Mouse (Mus musculus): ENCODE results near the gene Cd300lf. TPM values are rescaled to one million over a fixed set of nuclear protein-coding genes. Genes with fewer than 3 reads are reported as not detected.

Cd300lf gene
- polyA plus RNA-seq, 1 experiment from 2014 or later: not detected

DNA sequence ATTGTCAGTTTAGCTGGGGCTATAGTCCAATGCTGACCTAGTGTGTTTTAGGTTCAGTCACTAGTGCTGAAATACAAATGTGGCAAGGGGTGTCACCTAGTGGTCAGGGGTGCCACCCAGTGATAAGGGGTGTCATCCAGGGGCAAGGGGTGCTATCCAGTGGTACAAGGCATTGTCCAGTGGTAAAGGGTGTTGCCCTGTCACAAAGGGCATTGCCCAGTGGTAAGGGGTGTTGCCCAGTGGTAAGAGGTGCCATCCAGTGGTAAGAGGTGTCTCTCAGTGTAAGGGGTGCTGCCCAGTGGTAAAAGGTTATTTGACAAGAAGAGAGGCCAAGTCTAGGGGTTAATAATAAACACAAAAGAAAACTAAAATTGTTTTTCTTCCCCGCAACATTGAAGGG, 56.4 kb downstream of the Cd300lf start:
- no peaks in the 10 kb centered on the region for H3K27me3 ChIP-seq (ENCODE audit: control insufficient read depth, insufficient read depth, low read length)
- H3K9me3 ChIP-seq (replicated peaks; ENCODE audit: control insufficient read depth, low read length): no peaks in the 10 kb centered on the region
- H3K27ac ChIP-seq (replicated peaks; ENCODE audit: low read depth, low read length): no peak overlapping the region
- DNase-seq (ENCODE audit: low spot score) (no peak), ATAC-seq (replicated peaks; ENCODE audit: insufficient number of reproducible peaks, low FRiP score, low TSS enrichment, low read depth) (no peak)
- H3K9ac ChIP-seq (replicated peaks; ENCODE audit: low read length): no peak overlapping the region
- no peaks in the 10 kb centered on the region for H3K4me1 ChIP-seq (ENCODE audit: control insufficient read depth, insufficient read depth, low read length)
- H3K4me2 ChIP-seq (ENCODE audit: low read depth, low read length): no peak overlapping the region
- 85% methylated on average over 1 of the region's 1 CpGs for WGBS
- H3K36me3 ChIP-seq (replicated peaks; ENCODE audit: control insufficient read depth, insufficient read depth, low read depth, low read length): no peaks in the 10 kb centered on the region
- no peak overlapping the region for H3K4me3 ChIP-seq (ENCODE audit: low read depth, low read length)

DNA sequence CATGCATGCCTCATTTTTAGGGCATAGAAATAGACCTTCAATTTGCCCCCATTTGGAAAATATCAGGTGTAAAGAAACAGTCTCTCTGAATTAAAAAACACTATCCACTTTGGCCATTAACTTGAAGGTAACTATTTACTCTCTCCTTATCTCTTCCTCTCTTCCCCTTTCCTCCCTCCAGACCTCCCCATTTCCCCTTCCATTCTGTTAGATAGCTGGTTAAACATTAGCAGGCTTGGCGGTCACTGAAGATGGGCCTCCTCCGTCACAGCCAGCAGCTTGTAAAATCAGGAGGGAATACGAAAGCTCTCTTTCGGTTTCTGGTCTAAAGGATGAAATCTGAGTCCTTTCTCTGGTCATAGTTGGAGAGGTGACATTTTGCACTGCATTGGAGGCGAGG, 57.9 kb downstream of the Cd300lf start:
- no peak overlapping the region for H3K4me2 ChIP-seq (ENCODE audit: low read depth, low read length)
- H3K4me1 ChIP-seq (ENCODE audit: control insufficient read depth, insufficient read depth, low read length): no peaks in the 10 kb centered on the region
- no peak overlapping the region for H3K4me3 ChIP-seq (ENCODE audit: low read depth, low read length)
- H3K27me3 ChIP-seq (ENCODE audit: control insufficient read depth, insufficient read depth, low read length): no peaks in the 10 kb centered on the region
- H3K27ac ChIP-seq (replicated peaks; ENCODE audit: low read depth, low read length): no peak overlapping the region
- H3K36me3 ChIP-seq (replicated peaks; ENCODE audit: control insufficient read depth, insufficient read depth, low read depth, low read length): no peaks in the 10 kb centered on the region
- WGBS: 70% methylated on average over 5 of the region's 5 CpGs
- DNase-seq (ENCODE audit: low spot score) (no peak), ATAC-seq (replicated peaks; ENCODE audit: insufficient number of reproducible peaks, low FRiP score, low TSS enrichment, low read depth) (no peak)
- H3K9me3 ChIP-seq (replicated peaks; ENCODE audit: control insufficient read depth, low read length): no peaks in the 10 kb centered on the region
- no peak overlapping the region for H3K9ac ChIP-seq (replicated peaks; ENCODE audit: low read length)

DNA sequence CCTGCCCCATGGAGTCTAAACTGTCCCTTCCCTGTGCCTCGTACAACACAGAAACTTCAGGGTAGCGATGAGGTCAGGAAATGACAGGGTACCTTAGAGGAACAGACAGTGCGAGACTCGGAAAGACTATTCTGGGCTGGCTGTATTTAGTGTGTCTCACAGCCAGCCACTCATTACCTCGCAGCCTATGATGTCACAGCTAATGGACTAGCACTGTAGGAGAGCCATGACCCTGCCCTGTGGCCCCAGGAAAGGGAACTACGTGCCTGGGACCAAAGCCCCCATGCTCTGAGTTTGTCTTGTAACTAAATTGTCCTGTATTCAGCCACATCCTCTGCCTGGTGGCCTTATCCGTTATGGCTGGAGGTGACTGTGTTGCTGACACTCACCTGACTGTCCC, 58.4 kb downstream of the Cd300lf start:
- no peak for ATAC-seq (replicated peaks; ENCODE audit: insufficient number of reproducible peaks, low FRiP score, low TSS enrichment, low read depth)
- H3K27ac ChIP-seq (replicated peaks; ENCODE audit: low read depth, low read length): no peak overlapping the region

DNA sequence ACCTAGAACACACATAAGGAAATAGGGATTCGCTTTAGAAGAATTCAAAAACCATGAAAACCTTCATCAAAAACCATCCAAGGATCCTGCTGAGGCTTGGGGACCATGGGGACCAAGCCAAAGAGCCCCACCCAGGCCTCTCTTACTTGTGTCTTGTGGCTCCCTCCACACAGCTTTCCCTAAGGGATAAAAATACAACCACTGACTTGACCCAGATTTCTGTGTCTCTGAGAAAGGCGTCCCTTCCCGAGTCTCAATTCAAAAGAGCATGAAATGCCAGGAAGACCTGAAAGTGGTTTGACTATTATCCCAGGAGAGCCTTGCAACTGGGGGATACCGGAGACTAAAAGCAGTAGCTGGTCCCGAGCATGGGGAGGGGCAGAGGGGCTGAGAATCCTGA, 60.8 kb downstream of the Cd300lf start:
- 64% methylated on average over 5 of the region's 5 CpGs for WGBS
- Histone ChIP-seq H3K4me2 (ENCODE audit: low read depth, low read length) (no peak overlapping the region), H3K9me3 (replicated peaks; ENCODE audit: control insufficient read depth, low read length) (no peaks in the 10 kb centered on the region), H3K9ac (replicated peaks; ENCODE audit: low read length) (no peak overlapping the region), H3K4me1 (ENCODE audit: control insufficient read depth, insufficient read depth, low read length) (no peaks in the 10 kb centered on the region), H3K27ac (replicated peaks; ENCODE audit: low read depth, low read length) (no peak overlapping the region), H3K27me3 (ENCODE audit: control insufficient read depth, insufficient read depth, low read length) (no peaks in the 10 kb centered on the region), H3K4me3 (ENCODE audit: low read depth, low read length) (no peak overlapping the region), H3K36me3 (replicated peaks; ENCODE audit: control insufficient read depth, insufficient read depth, low read depth, low read length) (no peaks in the 10 kb centered on the region)
- no peak for ATAC-seq (replicated peaks; ENCODE audit: insufficient number of reproducible peaks, low FRiP score, low TSS enrichment, low read depth)
- DNase-seq (ENCODE audit: low spot score): no peak

More for the DNA sequence above, 58.4 kb downstream of the Cd300lf start:
- no peak for DNase-seq (ENCODE audit: low spot score)
- H3K4me2 ChIP-seq (ENCODE audit: low read depth, low read length): no peak overlapping the region
- no peaks in the 10 kb centered on the region for H3K4me1 ChIP-seq (ENCODE audit: control insufficient read depth, insufficient read depth, low read length)
- 76% methylated on average over 7 of the region's 7 CpGs for WGBS
- H3K4me3 ChIP-seq (ENCODE audit: low read depth, low read length): no peak overlapping the region
- no peaks in the 10 kb centered on the region for H3K36me3 ChIP-seq (replicated peaks; ENCODE audit: control insufficient read depth, insufficient read depth, low read depth, low read length)
- no peak overlapping the region for H3K9ac ChIP-seq (replicated peaks; ENCODE audit: low read length)
- no peaks in the 10 kb centered on the region for H3K27me3 ChIP-seq (ENCODE audit: control insufficient read depth, insufficient read depth, low read length)
- no peaks in the 10 kb centered on the region for H3K9me3 ChIP-seq (replicated peaks; ENCODE audit: control insufficient read depth, low read length)

DNA sequence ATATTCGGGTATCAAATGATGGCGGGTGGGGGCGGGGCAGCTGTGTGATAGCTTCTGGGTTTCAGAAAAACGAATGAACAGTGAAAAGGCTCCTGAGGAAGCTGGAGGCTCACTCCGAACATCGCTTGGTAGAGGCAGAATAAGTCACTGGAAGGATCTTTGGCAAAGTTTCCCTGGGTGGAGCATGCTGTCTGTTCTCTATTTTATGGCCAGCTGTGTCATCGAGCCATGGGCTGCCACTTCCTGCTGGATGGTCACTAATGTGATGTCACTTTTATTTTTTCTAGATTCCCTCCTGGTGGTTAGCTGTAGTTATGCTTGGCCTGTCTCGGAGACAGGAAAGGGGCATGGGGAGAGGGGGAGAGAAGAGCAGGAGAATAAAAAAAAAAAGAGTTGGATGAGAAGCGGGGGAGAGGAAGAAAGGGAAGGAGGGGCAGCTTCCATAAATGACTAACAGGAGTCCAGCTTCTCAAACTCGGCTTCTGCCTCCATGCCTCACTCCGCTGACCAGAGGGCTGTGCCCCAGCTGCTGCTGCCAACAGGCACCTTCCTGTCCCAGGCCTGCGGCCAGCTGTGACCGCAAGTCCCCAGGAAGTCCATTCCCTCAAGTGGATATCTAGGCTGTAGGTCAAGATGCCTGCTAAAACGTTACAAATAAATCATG, 62.0 kb downstream of the Cd300lf start:
- Histone ChIP-seq H3K9me3 (replicated peaks; ENCODE audit: control insufficient read depth, low read length) (no peaks in the 10 kb centered on the region), H3K4me3 (ENCODE audit: low read depth, low read length) (no peak overlapping the region), H3K27ac (replicated peaks; ENCODE audit: low read depth, low read length) (no peak overlapping the region), H3K27me3 (ENCODE audit: control insufficient read depth, insufficient read depth, low read length) (no peaks in the 10 kb centered on the region), H3K4me1 (ENCODE audit: control insufficient read depth, insufficient read depth, low read length) (no peaks in the 10 kb centered on the region), H3K9ac (replicated peaks; ENCODE audit: low read length) (no peak overlapping the region), H3K4me2 (ENCODE audit: low read depth, low read length) (no peak overlapping the region; the same call in 1 of the 2 replicates), H3K36me3 (replicated peaks; ENCODE audit: control insufficient read depth, insufficient read depth, low read depth, low read length) (no peaks in the 10 kb centered on the region)
- ATAC-seq (replicated peaks; ENCODE audit: insufficient number of reproducible peaks, low FRiP score, low TSS enrichment, low read depth) (no peak), DNase-seq (ENCODE audit: low spot score) (peak; percentile 16)
- WGBS: 12% methylated on average over 14 of the region's 14 CpGs

DNA sequence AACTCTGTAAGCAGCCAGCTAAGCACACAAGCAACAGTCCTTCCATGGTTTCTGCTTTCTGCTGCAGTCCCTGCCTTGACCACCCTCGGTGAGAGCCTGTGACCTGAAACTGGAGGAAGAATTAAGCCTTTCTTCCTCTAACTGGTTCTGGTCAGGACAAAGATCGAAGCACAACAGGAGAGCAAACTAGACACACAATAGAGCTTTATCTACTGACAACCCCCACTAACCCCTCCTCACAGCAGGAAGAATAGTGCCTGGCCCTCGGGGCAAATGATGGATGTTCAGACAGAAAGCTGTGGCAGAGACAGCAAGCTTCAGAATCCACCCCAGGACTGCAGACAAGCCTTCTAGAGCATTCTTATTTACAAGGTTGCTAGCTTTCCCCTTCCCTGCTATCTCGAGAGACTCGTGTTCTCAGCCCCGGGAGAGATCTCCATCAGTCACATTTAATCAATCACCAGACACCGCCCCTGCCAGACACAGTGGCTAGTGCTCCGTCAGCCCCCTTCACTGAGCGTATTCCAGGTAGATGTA, 62.7 kb downstream of the Cd300lf start:
- 0 out of 2 replicates have a peak, but pooled peaks have one; percentile 37 for ATAC-seq (replicated peaks; ENCODE audit: insufficient number of reproducible peaks, low FRiP score, low TSS enrichment, low read depth)
- Histone ChIP-seq H3K27me3 (ENCODE audit: control insufficient read depth, insufficient read depth, low read length) (no peaks in the 10 kb centered on the region), H3K4me3 (ENCODE audit: low read depth, low read length) (no peak overlapping the region), H3K36me3 (replicated peaks; ENCODE audit: control insufficient read depth, insufficient read depth, low read depth, low read length) (no peaks in the 10 kb centered on the region), H3K9ac (replicated peaks; ENCODE audit: low read length) (no peak overlapping the region), H3K9me3 (replicated peaks; ENCODE audit: control insufficient read depth, low read length) (no peaks in the 10 kb centered on the region), H3K4me2 (ENCODE audit: low read depth, low read length) (no peak overlapping the region; the same call in 1 of the 2 replicates), H3K27ac (replicated peaks; ENCODE audit: low read depth, low read length) (no peak overlapping the region), H3K4me1 (ENCODE audit: control insufficient read depth, insufficient read depth, low read length) (no peaks in the 10 kb centered on the region)
- WGBS: 11% methylated on average over 9 of the region's 9 CpGs
- DNase-seq (ENCODE audit: low spot score): no peak

DNA sequence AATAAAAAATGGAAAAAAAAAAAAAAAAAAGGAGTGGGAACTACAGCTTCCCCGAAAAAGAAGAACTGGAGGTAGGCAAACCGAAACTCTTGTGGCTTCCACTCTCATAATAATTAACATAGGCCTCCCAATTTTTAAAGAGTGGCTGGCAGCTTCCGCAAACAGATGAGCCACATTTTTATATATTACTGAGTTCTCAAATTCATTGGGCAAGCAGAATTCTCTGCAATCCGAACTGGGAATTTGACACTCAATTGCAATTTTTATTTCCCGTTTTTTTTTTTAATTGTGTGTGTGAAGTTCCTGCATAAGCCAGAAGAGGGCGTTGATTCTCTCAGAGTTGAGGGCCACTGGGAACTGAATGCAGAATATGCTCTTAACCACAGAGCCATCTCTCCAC, 67.0 kb downstream of the Cd300lf start:
- no peaks in the 10 kb centered on the region for H3K27me3 ChIP-seq (ENCODE audit: control insufficient read depth, insufficient read depth, low read length)
- no peak for ATAC-seq (replicated peaks; ENCODE audit: insufficient number of reproducible peaks, low FRiP score, low TSS enrichment, low read depth)
- no peak overlapping the region for H3K27ac ChIP-seq (replicated peaks; ENCODE audit: low read depth, low read length)
- no peaks in the 10 kb centered on the region for H3K9me3 ChIP-seq (replicated peaks; ENCODE audit: control insufficient read depth, low read length)
- H3K4me1 ChIP-seq (ENCODE audit: control insufficient read depth, insufficient read depth, low read length): no peaks in the 10 kb centered on the region
- no peak overlapping the region for H3K4me2 ChIP-seq (ENCODE audit: low read depth, low read length)
- no peak overlapping the region for H3K9ac ChIP-seq (replicated peaks; ENCODE audit: low read length)
- H3K36me3 ChIP-seq (replicated peaks; ENCODE audit: control insufficient read depth, insufficient read depth, low read depth, low read length): no peaks in the 10 kb centered on the region
- no peak overlapping the region for H3K4me3 ChIP-seq (ENCODE audit: low read depth, low read length)
- 69% methylated on average over 6 of the region's 6 CpGs for WGBS
- DNase-seq (ENCODE audit: low spot score): no peak

Measured in embryonic facial prominence, embryonic 11.5 days (tissue).